Mouse (Mus musculus) spleen, postnatal 14 days (tissue): Measurements from ENCODE around the gene Ufsp1.

ENCODE experiments used
- DNase-seq, 2 experiments: peaks; one replicate each; pipeline ENCODE4 v3.0.0; 2021 to 2022; ENCODE audit warnings: low spot score in 2 of 2

Gene Ufsp1

DNA sequence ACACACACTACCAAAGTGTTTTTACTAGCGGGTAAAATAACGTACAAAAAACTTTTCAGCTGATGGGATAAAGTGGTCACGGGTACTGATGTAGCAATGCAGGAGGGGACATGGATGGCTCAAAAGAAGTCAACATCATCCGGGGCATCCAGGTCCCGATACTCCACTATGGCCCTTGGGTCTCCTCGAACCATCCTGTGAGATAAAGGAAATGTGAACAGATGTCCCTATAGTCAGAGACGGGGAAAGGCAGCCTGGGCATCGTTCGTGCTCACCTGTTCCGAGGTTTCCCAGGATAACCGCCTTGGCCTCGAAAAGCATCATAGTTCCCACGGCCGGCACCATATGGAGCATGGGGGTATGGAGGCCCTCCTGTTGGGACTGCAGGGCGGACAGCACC is 1.3 kb downstream of the Ufsp1 start:
- DNase-seq = no peak

DNA sequence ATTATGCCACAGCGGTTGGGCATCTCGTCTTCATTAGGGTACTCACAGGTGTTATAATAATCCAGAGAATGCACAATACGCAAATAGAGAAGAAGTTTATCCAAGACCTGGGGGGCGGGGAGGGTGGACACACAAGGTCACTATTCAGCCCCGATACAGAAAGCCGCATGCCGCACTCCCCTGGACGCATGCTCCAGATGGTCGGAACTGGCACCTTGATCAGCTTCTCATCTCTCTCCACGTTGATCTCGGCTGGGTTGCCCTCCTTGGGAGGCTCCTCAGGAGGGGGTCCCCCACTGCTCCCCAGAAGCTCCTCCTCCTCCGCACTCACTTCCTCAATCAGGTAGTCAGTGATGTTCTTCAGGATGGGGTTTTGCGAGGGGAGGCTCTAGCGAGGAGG is 2.7 kb downstream of the Ufsp1 start:
- DNase-seq = no peak

- no peak for DNase-seq
Observed at GRCm38 (mm10) chr5:137299240-137299639, 4.8 kb downstream of the Ufsp1 start.

DNA sequence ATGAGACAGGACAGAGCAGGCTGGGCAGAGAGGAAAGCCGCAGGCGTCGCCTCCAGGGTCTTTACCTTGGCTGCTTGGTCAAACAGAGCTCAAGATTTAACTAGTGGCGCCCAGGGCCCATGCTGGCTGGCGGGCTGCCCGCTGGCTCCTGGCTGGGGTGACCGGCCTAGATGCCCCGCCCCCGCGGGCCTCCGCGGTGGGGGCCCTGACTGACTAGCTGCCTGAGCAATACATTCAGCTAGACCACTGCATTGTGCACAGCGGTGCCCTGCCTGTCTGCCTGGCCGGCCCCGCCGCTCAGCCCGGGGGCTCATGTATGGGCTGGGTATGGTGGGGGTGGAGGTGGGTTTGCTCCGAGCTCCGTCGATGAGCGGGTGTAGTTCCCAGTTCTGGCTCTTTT is 6.8 kb downstream of the Ufsp1 start:
- no peak for DNase-seq

GRCm38 (mm10) chr5:137303609-137304008 is 9.2 kb downstream of the Ufsp1 start:
- no peak for DNase-seq

DNA sequence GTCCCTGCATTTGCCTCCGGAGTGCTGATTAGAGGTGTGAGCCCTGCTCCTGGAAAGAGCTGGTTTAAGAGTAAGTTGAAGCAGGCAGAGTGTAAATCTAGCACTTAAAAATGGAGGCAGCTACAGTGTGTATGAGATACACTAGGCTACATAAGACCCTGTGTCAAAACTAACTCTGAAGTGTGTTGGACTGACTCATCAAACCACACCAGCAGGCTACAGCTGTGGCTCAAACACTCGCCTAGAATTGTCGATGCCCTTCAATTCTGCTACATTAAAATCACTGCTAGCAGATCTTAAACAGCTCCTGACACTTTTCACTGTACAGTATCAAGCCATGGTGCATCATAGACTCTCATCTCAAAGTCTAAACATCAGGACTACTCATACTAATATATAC is 9.7 kb downstream of the Ufsp1 start:
- DNase-seq = no peak

DNA sequence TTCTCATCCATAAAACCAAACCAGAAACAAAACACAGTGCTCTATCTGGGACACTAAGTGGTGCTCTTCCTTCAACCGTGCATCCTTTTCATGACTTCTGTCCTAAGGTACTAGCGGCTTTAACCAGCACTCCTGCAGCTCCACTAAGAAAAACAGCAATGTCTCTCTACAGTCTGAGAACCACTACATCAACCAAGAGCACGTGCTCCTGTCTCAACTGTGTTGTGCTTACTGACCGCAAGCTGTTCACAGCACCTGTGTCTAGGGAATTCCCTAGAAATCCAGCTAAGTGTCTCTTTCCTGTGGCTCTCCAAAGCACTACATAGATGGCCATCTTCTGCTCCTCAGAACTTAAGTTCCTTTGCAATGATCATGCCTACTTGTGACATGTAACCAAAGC is 10.4 kb downstream of the Ufsp1 start:
- no peak for DNase-seq

DNA sequence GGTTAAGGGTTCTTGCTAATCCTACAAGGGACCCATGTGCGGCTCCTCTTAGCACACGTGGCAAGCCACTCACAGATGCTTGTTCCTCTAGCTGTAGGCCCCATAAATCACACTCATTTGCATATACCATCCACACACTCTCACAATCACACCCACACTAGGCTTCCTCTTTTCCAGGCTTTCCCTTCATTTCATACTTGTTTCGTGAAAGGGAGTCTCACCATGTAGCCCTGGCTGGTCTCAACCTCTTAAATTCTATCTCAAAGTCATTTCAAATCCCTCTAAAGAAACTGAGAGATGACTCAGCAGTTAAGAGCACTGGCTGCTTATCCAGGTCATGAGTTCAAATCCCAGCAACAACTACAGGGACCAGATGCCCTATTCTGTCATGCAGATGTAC is 11.4 kb downstream of the Ufsp1 start:
- no peak for DNase-seq

GRCm38 (mm10) chr5:137306439-137307005 is 12.1 kb downstream of the Ufsp1 start:
- no peak for DNase-seq

DNA sequence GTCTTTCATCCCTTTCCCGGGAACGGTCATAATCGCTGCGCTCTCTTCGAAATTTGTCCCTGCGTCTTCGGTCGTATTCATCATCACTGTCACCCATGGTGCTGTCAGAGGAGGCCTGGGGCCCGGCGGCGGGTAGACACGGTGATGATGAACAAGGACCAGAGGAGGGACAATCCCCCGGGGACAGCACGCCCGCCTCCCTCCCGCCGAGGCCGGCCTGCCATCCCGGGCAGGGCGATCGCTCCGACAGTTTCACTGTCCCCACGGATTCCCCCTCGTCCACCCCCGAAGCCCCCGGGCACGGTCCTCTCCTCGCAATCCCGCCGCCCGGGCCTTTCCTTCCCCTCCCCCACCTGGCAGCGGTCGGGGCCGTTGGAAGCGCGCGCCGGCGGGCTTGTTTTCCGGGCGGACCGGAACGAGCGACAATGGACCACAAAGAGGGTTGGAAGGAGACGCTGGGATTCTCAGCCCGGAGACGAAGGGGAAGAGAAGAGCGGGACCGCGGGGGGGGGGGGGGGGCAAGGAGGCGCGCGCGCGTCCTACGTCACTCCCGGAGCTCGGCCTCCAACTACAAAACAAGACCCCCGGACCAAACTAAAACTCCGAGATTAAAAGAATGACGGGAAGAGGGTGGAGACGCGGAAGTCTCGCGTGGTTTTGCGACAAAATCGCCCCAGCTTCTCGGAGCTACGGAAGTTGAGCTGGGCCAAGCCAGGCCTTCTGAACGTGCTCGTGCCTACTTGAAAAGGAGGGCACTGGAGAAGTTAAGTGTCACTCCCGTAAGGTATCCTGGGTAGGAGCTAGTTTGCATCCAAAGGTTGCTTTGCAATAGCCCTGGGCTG is 12.9 kb downstream of the Ufsp1 start, which contains the start of gene Srrt:
Gene Srrt, minus strand, starts transcription at position 604 of the 842 bp plus-strand sequence.
- peak; percentile 73 to 81 for DNase-seq

GRCm38 (mm10) chr5:137308356-137308755 is 13.9 kb downstream of the Ufsp1 start:
- no peak for DNase-seq

DNA sequence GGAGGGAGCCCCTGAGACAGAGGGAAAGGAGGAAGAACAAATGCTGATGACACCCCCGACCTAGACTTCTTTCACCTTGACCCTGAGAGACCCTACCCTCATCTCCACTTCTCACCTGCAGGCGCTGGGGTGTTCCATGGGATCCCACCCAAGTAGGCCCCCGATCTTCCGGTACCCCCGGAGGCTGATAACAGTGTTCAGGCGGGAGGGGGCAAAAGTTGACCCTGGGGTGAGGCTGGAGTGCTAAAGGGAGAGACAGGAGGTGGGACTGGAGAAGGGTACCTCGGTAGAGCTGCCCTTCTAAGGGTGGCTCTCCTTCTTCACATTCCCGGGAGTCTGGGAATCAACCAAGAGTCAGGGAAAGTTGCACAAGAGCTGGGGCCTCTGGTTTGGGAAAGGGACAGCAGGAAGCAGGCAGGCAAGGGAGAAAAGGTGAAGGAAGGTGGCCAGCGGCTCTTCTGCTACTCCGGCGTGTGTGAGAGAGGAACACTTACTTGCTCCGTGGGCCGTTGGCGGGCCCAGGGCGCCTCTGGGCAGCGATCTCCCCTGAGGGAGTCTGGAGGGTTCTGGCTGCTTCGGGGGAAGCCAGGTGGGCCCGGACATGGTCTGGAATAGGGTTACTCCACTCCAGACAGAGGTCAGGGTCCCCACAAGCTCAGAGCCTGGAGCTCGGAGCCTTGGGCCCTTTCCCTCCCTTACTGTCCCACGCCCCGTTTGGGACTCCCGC is 19.2 kb downstream of the Ufsp1 start:
- no peak for DNase-seq

- DNase-seq = no peak
Observed at GRCm38 (mm10) chr5:137314193-137315083, 20.0 kb downstream of the Ufsp1 start, which contains the start of gene Trip6. TSS of gene Trip6 (minus strand) at chr5:137314404.

DNA sequence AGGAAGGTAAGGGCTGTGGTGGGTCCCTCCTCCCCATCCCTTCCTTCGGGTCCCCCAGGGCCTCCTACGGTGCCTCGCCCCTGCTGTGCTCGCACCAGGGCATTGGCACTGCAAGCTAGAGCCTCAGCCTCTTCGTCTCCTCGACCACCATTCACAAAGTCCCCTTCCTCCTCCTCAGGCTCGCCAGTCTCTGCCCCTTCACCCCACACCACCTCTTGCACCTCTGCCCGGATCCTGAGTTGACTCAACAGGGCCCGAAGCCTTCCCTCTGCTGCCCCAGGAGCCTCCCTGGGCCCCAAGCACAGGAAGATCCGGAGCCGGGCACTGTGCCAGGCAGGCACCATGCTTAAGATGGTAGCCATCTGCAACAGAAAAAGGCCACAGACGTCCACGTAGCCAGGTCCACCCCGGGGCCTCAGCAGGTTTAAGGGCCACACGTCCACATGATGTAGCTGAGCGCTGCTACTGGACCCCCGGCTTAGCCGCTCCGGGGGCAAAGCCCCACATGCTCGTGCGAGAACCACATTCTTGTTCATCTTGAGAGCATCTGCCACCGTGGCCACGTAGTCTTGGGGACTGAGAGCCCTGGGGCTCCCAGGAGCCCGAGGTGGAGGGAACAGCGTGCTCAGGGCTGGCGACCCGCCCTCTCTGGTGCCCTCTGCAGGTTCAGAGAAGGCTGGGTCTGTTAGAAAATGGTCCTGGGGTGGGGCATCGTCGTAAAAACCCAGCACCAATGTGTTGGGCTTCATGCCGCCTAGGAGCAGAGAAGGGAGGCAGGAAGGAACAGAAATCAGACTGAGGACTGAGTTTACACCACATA is 20.9 kb downstream of the Ufsp1 start:
- DNase-seq = no peak

DNA sequence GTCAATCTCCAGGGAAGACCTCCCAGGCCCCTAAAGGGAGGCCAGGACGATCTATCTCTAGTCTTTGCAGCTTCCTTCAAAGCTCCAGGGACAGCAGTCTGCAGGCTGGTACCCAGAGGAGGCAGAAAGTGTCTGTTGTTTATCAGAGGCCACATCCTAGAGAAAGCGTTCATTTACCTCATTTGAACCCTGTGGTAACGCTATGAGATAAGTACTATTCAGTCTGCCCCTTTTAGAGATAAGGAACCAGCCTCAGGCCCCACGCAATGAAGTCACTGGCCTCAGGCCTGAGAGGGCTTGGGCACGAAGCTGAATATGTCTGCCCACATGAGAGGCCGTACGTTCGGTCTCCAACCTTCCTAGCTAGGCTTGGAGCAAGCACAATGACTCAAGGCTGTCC is 22.9 kb downstream of the Ufsp1 start:
- no peak for DNase-seq

DNA sequence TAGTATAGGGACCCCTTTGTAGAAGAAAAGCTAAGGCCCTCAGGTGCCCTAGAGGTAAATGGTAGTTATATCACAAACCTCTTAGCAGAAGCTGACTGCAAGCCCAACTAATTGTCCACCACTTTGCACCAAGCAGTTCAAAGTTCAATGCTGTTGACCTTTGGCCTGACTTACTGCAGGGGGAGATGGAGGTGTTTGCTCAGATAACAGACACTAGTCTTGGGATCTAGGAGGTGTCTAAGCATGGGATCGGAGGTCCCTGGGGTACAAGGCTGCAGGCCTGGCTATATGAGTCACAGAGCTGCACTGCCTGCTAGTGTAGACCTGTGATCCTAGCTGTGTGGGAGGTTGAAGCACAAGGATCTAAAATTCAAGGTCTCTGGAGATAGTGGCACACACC is 24.1 kb downstream of the Ufsp1 start:
- no peak for DNase-seq

DNA sequence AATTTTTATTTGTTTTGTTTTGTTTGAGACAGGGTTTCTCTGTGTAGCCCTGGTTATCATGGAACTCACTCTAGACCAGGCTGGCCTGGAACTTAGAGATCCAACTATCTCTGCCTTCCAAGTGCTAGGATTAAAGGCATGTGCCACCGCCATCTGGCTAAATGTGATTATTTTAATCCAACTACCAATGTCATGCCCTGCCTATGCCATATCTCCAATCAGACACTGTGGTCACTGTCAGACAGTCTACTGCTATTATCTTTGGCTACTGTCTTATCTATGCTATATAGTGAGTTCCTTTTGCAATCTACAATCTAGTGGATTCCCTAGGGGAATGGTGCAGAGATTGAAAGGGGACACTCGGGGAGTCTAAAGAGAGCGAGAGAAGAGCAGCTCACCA is 26.6 kb downstream of the Ufsp1 start:
- DNase-seq = no peak

DNA sequence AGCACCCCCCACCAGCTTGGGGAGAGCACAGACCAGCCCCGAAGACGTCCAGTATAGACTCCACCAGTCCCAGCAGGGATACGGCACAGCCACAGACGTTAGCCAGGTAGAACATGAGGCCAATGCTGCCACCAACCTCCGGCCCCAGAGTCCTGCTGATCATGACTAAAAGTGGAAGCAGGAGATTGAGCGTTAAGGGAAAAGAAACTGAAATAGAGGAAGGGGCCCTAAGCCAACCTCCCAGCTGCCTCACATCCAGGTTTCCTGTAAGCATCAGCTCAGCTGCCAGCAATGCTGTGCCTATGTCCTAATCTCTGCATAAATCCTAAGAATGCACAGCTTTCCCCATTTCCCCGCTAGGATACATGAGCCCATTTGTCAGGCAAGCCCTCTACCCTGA is 36.5 kb downstream of the Ufsp1 start:
- DNase-seq = no peak

GRCm38 (mm10) chr5:137332857-137333511 is 38.6 kb downstream of the Ufsp1 start:
- no peak for DNase-seq

GRCm38 (mm10) chr5:137333512-137334174 is 39.2 kb downstream of the Ufsp1 start, which contains the start of gene Slc12a9:
TSS of gene Slc12a9 (minus strand) at chr5:137333597.
- DNase-seq = peak; percentile 88 to 91
